Mouse (Mus musculus) adrenal gland, postnatal 4 days (tissue): ENCODE measurements around the gene Elmo1. TPM values are rescaled to one million over a fixed set of nuclear protein-coding genes. Genes with fewer than 3 reads are reported as not detected.

Experiments used
- DNase-seq, 2 experiments: peaks; one replicate each; pipeline ENCODE4 v3.0.0; 2021 to 2022; ENCODE audit warnings: low spot score in 2 of 2, mixed read lengths in 2 of 2
- total RNA-seq, 2 experiments: library from RNA; stranded (reverse); gene quantifications; 2 replicates each; pipeline ENCODE4 v1.2.3; 2021

Elmo1 gene
- total RNA-seq, 2 experiments from 2014 or later = 26.2 to 28.2 TPM

DNA sequence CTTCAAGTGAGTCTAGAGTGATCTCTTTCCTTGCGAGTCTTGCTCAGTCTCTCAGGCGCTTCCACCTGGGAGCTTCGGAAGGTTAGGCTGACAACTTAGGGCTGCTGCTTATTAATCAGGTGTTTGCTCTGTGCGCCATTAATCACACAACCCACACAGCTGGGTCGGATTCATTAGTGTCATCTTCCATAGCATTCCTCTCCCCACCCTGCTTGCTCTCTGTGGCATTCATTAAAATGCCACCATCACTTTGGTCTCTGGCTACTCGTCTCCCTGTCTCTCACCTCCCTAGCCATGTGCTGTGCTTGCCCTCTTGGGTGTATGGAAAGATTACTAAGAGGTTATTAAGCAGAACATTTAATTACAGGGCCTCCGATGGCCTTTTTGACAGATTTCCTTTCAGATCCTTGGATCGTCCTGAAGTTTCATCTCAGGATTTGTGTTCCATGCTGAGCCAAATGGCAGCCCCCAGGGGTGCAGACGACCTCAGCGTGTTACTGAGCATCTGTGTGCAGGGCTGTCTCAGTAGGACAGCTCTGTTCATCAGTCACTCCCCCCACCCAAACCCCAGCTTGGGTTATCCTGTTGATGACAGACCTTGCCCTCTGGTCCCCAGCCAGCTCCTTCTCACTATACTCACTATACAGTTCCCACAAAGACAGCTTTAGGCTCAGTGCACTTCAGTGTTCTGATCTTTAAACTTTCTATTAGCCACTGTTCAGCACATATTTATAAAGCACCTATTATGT is 417.2 kb downstream of the Elmo1 start:
- no peak for DNase-seq

DNA sequence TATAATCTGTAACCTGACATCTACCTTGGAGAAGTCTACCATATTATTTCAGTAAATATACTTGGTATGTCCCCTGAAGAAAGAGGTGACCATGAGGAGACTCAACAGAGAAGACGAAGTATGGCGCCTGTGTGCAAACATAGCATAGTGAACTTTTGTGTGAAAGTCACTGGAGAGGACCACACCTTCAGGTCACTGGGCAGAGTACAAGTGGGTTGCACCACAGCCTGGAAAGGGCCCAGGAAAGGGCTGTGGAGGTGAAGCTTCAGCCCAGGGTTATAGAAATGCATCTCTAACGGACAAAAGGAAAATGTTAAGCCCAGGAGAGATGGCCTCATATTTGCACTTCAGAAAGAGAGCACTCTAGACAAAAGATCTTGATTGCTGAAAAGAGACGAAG is 420.6 kb downstream of the Elmo1 start:
- no peak for DNase-seq

DNA sequence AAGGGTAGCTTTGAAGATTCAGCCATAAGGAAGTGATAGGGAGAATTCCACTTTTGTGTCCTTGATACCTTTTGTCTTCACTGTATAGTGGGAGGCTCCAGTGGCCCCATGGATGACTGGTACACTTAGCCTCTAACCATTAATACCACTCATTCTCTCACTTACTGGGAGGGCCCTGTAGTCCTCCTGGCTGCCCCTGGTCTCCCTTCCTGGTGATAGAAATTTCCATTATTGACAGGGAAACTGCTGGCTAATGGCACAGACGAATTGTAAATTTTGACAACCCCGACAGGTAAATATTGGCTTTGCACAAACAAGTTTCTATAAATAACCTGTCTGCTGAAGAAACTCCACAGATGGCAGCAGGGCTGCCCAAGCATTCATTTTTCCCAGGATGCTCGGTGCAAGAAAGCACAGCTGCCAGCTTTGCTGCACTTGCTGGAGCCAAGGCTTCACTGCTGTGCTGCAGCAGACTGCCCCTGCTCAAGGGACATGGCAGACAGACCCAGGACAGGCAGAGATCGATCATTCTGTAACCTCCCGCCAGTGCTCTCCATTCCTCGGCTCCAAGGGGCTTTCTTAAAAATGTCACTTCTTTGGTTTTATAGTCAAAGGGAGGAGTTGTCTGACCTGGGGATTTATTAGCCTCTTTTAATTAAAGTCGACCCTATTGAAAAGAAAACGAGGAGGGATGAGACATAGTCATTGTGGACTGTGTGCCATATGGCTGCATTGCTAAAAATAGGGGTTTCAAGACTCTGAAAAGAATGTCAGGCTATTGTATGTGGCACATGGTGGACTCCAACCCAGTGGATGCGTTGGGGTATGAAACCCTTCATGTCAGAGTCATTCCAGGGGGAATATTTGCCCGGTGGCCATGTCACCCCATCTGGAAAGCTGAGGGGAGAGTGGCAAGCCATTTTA is 422.2 kb downstream of the Elmo1 start:
- no peak for DNase-seq

DNA sequence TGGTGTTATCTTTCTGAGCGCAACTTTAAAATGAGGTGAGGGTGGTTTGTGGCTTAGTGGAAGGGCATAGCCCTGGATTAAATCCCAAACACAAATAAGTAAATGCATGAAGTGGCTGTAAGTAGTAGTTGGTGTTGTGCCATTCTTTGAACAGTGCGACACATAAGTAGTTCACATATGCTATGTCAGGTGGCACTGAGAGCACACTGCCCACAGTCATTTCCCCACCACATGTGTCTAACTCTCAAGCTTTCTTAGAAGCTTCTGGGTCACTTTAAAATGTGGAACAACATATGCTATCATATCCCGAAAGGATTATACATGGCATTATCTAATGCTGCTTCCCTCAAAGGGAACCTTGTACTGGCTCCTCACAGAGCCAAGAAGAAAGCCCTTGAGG is 424.3 kb downstream of the Elmo1 start:
- DNase-seq = no peak

DNA sequence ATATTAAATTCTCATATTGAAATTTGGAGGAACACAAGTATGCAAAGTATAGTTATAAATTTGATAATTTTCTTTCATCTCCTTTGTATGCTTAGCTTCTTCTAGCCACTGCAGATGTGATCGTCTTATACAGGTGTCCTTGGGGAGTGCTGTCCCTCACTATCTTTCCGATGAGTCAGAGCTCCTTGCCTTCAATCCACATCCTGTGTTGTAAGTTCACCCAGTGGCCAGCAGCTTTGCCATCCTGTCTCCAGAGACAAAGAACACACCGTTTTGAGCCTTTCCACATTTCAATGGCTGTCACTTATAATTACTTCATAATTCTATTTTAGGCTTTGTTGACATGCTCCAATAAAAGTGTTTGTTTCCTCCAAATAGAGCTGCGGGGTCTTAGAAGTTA is 425.7 kb downstream of the Elmo1 start:
- no peak for DNase-seq

DNA sequence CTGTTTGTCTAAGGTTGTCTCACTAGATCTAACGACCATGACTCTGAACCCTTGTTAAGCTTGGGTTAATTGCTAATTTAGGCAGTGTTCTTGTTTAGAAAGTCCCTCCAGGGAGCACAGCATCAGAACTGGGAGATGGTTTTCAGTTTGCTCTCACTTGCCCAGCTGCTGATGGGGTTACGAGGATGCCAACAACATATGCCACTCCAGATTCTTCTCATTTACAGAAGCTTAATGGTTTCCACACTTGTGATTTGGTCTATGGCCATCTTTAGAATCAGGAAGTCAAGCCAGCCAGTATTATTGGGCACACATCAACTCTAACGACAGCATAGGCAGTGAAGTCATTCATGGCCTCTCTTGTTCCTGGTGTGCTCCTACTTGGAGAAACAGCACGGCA is 427.3 kb downstream of the Elmo1 start:
- no peak for DNase-seq

DNA sequence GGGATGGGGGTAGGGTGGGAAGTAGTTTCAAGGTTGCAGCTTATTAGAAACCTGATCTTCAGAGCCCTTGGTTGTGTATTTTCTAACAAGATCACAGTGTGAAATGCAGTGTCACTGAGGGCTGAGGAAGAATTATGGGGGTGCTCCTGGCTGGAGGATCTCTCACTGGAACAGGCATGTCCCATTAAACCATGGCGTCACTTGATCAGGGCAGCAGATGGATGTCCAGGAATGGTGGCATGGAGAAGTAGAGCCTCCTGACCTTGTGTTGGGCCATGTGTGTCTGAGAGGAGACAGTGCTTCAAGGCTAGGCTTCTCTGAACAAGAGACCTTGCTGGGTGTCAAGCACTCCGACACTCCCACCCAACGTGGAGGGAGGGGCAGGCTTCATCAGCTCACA is 431.1 kb downstream of the Elmo1 start:
- DNase-seq = no peak

DNA sequence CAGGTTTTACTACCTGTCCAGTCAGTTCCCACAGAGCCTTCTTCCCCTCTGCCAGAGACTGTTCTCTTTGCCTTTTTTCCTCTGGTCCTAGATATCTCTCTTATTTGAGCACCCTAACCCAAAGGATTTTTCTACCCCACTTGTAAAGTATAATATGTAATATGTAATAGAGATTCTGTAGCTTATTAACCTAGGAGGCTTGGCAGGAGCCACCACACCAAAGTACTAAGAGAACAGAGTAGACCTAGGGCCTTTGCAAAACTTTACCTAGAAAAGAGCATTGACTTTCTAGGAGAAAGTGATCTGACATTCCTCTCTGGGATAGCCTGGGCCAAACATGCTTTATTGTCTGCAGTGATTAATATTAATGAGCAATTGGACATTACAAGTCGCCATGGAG is 433.3 kb downstream of the Elmo1 start:
- no peak for DNase-seq

DNA sequence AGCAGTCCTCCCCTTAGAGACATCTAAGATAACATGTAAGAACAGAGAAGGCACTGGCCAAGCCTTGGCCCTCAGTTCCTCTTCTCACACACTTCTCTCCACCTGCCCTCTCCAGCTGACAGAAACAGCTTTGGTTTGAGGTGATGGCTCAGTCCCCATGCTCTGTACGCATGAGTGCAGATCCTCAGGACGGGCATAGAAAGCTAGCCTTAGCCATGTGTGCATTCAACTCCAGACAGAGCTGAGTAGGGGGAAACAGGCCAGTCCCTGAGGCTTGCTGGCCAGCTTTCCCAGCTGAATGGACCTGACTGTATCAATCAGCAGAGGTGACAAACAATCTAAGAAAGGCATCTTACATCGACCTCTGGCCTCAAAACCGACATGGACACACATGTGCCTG is 435.4 kb downstream of the Elmo1 start:
- no peak for DNase-seq

DNA sequence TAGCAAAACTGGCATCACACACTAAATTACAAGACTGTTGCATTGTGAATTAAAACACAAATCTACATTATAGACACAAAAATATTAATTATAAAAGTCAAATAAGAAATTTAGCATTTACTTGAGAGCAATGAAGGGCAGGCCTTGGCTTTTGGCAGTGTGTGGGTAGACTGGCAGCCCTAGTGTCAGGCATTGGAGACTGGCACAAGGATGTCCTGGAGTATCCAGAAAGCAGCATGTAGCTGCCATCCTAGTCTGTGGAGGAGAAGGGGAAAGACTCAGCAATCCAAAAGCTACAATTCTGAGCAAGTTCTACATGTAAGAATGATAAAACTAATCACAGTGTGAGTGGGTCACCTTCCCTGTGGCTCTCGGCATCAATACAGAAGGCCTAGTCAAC is 446.7 kb downstream of the Elmo1 start:
- DNase-seq = no peak

DNA sequence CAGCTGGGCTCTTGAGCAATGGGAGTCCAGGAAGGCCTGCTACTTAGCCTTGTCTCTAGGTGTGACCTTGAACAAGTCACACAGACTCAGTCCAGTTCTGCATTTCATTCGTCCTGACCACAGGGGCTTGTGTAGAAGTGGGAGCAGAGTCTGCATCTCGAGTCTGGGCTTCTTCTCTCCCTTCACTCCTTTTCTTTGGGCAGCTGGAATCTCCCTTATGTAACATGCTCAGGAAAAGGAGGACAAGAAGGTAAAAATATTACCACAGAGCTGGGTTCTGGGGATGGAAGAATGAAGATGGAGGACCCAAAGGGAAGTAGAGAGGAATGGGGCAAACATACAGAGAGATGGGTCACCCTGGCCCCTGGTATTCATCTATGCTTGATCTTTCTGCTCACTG is 447.1 kb downstream of the Elmo1 start:
- no peak for DNase-seq

DNA sequence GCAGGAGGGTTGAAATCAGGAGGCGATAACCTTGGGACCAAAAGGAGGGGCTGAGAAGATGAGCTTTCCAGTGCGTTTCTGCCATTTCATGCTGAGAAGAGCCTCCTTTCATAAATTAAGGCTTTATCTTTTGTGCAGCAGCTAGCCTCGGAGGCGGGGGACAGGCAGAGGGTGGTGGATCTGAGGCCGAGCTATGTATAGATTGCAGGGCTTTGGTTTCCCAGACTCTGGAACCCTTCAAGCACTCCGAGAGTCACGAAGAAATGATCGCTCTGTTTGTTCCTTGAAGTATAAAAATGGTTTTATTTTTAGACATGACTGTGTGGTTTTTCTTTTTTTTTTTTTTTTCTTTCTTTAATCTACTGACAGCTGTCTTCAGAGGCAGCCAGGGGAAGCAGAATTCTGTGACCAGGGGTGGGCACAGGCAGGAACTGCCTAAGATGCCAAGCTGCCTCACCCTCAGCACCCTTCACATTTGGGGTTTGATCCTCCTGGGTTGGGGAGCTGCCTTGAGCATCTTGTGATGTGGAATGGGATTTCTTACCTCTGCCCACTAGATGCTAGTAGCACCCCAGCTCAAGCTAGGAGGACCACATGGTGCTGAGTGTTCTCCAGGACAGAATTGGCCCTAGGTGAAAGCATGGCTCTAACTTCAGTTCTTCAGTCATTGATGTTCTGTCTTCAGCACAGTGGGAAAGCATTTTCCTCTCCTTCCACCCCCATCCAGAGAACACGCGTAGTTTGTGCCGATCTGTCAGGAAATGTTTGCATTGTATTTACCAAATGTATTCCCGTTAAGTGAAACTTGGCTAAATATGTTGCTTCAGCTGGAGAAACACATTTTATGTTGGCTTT is 448.0 kb downstream of the Elmo1 start:
- DNase-seq = no peak

DNA sequence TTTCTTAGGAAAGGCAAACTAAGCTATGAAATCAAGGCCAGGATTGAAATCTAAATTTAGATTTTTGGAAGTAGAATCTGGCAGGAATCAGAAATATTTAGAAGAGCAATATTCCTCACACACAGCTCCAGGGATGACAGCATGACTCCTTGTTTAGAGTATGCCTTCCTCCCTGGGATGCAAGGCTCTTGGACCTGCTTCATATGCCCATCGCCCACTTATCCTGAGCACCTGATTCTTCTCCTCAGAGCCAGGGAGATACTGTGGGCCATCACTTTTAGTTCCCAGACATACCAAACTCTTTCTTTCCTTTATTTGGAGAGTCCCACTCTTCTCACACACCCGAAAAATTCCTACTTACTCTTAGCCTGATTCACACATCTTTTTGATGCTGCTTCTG is 449.2 kb downstream of the Elmo1 start:
- DNase-seq = no peak

DNA sequence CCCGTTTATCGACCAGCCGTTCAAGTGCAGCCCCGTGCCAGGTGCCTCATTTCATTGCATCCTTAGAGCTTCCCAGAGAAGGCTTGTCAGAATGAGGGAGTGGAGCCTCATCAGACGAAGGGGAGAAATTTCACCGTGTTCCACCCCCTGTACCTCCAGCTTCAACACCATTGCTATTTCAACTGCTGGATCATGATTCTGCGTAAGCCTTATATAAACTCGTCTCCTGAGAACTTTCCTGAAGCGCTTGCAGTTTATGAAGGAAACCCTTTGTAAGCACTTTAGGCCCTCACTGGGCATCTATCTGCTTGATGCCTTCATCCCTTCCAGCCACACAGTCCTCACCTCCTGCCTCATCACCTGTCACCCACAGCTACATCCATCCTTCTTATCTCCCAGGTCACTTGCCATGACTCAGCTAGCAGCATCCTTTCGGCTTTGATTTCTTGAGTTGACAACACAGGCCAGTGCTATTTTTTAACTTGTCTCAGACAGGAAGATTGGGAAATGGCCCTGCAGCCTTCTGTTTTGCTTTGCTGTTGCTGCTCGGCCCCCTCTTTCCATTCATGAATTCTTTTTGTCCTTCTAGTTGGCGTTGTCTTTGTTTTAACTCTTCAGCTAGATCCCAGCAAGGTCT is 456.3 kb downstream of the Elmo1 start:
- no peak for DNase-seq

DNA sequence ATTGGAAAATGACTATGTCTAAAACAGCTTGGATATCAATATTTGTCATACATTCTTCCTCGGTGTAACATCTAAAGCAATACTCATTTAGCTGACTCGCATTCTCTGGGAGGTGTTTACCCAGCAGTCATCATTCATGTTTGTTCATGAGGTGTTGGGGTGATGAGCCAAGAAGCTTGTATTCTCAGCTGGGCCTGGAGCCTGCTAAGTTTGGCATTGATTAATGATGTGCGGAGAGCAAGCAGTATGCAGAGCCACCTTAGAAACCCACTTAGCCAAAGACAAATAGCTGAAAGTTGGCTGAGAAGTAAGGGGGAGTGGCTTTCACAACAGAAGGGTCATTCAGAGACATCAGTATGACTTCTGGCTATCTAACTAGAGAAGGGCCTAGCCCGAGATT is 459.6 kb downstream of the Elmo1 start:
- DNase-seq = no peak

DNA sequence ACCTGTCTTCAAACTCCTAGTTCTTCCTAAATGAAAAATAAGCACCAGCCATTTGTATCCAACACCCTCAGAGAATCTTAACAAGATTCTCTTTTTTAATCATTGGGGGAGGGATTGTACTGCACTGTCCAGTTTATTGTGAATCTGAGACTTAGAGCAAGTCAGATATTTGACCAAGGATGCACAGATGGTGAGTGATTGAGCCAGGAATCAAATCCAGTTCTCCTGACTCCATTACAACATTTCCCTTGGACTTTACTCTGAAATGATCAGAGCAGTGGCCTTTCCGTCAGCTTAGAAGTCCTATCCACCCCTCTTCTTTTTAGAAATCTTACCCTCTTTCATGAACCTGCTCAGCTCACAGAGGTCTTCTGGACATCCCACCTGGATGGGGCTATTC is 461.2 kb downstream of the Elmo1 start:
- DNase-seq = no peak

DNA sequence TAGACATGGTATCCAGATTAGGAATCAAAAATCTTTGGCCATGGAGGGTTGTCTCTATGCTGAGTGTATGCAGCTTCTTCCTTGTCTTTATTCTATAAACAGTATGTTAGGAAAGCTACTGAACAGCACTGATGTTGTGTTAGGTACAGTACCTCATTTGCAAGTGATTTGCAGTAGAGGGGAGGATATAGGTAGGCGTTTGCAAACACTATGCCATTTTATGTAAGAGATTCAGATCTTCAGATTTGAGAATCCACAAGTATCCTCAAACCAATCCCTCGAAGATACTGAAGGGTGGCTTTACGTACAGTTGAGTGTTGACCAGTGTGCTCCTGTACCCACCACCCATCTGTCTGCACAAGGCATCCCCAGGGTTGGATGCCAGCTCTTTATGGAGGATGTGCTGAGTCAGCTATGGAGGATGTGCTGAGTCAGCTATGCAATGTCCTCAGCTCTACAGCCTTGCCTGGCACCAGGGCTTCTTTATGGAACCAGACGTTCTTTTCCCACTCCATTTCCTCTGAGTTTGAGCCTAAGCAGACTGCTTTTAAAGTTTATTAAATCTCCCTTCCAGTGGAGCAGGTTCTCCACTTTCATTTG is 465.6 kb downstream of the Elmo1 start:
- DNase-seq = no peak

DNA sequence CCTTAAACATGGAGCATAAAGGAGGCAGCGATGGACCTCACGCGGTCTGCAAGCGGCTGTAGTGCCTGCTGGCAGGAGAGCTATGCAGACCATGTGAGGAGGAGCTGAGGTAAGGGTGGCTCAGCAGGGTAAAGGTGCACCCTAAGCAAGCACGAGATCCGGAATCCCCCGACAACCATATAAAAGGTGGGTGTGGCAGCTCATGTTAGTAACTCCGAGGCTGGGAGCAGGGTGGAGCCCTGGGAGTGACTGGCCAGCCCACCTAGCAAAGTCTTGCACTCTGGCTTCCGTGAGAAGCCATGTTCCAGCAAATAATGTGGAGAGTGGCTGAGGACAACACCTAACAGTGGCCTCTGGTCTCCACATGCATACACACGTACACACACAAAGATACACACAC is 466.3 kb downstream of the Elmo1 start:
- no peak for DNase-seq

DNA sequence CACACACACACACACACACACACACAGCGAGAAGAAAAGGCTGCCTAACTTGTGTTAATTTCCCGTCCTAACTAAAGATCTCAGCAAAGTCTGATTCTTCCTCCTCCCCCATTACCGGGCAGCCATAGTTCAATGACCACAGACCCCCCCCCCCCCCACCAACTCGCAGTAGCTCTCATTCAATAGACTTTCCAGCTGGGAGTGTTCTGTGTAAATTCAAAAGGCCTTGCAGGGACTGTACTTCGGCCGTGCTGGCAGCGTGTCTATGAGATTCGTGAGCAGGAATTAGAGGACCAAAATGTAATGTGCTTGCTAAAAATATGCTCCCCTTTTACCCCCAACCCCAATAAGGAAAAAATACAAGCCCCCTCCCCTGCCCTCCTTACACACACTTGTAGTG is 466.8 kb downstream of the Elmo1 start:
- DNase-seq = no peak

DNA sequence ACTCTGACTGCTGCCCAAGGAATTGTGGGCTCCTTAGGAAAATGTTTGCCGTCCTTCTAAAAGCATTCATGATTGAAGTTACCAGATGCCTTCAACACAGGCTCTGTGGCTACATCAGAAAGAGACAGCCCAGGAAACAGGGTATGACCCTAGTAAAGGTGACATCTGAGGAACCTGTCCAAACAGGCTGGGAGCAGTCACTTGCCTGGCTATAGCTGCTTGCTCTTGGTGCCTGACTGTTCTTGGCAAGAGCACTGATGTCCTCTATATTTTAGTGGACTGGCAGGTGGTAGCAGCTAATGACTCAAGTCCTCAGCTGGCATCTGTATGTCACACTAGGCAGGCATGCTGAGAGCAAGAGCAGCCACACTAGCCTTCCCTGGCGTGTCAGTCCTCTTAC is 468.0 kb downstream of the Elmo1 start:
- no peak for DNase-seq

DNA sequence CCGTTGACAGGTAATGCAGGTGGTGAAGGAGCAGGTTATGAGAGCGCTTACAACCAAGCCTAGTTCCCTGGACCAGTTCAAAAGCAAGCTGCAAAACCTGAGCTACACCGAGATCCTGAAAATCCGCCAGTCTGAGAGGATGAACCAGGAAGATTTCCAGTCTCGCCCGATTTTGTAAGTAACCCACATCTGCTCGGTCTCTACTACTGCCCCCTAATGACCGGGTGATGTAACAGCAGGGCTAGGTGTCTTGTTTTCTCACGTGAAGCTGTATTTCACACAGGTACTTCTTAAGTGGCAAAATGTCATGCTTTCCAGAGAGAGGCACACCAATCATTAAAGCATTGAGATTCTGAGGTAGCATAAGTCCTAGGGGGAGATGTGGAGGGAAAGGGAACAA is 474.0 kb downstream of the Elmo1 start:
- no peak for DNase-seq
